Mouse (Mus musculus): ENCODE data around the gene Nasp.

- TF ChIP-seq POLR2A (IDR thresholded peaks at IDR 0.05; ENCODE audit: borderline replicate concordance, insufficient read depth, low read length) (peak; percentile 73; the same call in 1 of the 2 replicates), CTCF (IDR thresholded peaks at IDR 0.05; ENCODE audit: borderline replicate concordance, insufficient read depth, low read depth, low read length) (no peak)
These were observed 23.4 kb upstream of the Nasp start, which contains the start of gene Akr1a1 for GRCm38 (mm10) chr4:116650924-116651796.

Data from cerebellum, adult 2 months (tissue).